Comparison of ENCODE assay signal across 12 mouse cellular contexts in genomic region chr9:110277431-110277881, GRCm38 (mm10). TPM values are rescaled to one million over a fixed set of nuclear protein-coding genes. Genes with fewer than 3 reads are reported as not detected.
DNase-seq lines count a peak whose midpoint lies in the region; ATAC-seq and TF ChIP-seq lines count a peak whose summit lies in the region.
"Had no signal": no experiment of that assay in that cellular context is flagged by ENCODE, and none has a peak within 500 bp of the region (broad histone marks: within the 10 kb centered on the region; RNA-seq: fewer than 3 reads in every experiment).

No protein-coding gene starts in this region.

- H3K4me3 ChIP-seq in midbrain, embryonic 10.5 days = no peak overlapping the region
- H3K4me3 ChIP-seq in midbrain, embryonic 11.5 days (ENCODE audit: low read depth, low read length) = no peak overlapping the region
- no peak overlapping the region for H3K4me3 ChIP-seq in thymus, adult 2 months (ENCODE audit: control insufficient read depth, insufficient read depth, low read length)
- no peak overlapping the region for H3K4me3 ChIP-seq in midbrain, embryonic 14.5 days (replicated peaks; ENCODE audit: low read depth, low read length)
- H3K4me3 ChIP-seq: heart, embryonic 15.5 days; liver, embryonic 13.5 days had no signal

- no peak overlapping the region for H3K9ac ChIP-seq in midbrain, embryonic 11.5 days (ENCODE audit: low read length)
- H3K9ac ChIP-seq in midbrain, embryonic 14.5 days (replicated peaks; ENCODE audit: low read length) = no peak overlapping the region
- H3K9ac ChIP-seq: heart, embryonic 15.5 days; liver, embryonic 13.5 days had no signal

- WGBS in midbrain, embryonic 10.5 days = 58% methylated on average over 8 of the region's 8 CpGs
- WGBS in midbrain, embryonic 11.5 days = 59% methylated on average over 8 of the region's 8 CpGs
- 83% methylated on average over 8 of the region's 8 CpGs for WGBS in thymus, adult 2 months
- 58% methylated on average over 8 of the region's 8 CpGs for WGBS in midbrain, embryonic 14.5 days

- TF ChIP-seq POLR2A in thymus, adult 2 months (IDR thresholded peaks at IDR 0.05; ENCODE audit: control insufficient read depth, extremely low read depth, insufficient read depth, low read length, poor library complexity) = no peak

- ATAC-seq in midbrain, embryonic 11.5 days (ENCODE audit: low FRiP score) = no peak
- ATAC-seq in frontal cortex, adult (ENCODE audit: low TSS enrichment) = peak; percentile 56
- no peak for ATAC-seq in midbrain, embryonic 14.5 days (ENCODE audit: low FRiP score, low TSS enrichment)

- peak overlapping the region; percentile 14; the same call in 1 of the 2 replicates for H3K27ac ChIP-seq in midbrain, embryonic 10.5 days (replicated peaks)
- H3K27ac ChIP-seq in midbrain, embryonic 11.5 days (ENCODE audit: low read depth, low read length) = no peak overlapping the region
- no peak overlapping the region for H3K27ac ChIP-seq in thymus, adult 2 months (ENCODE audit: control insufficient read depth, insufficient read depth, low read length)
- H3K27ac ChIP-seq in midbrain, embryonic 14.5 days (replicated peaks; ENCODE audit: low read depth, low read length) = no peak overlapping the region
- H3K27ac ChIP-seq: heart, embryonic 15.5 days; kidney, postnatal 0 days; liver, embryonic 13.5 days had no signal

- no peaks in the 10 kb centered on the region for H3K36me3 ChIP-seq in midbrain, embryonic 10.5 days
- H3K36me3 ChIP-seq in midbrain, embryonic 11.5 days (ENCODE audit: control insufficient read depth, insufficient read depth, low read length) = no peaks in the 10 kb centered on the region
- no peaks in the 10 kb centered on the region for H3K36me3 ChIP-seq in thymus, adult 2 months (ENCODE audit: control insufficient read depth, insufficient read depth, low read length)
- no peaks in the 10 kb centered on the region for H3K36me3 ChIP-seq in midbrain, embryonic 14.5 days (ENCODE audit: control insufficient read depth, insufficient read depth, low read length)
- H3K36me3 ChIP-seq: heart, embryonic 15.5 days; liver, embryonic 13.5 days had no signal

- DNase-seq in midbrain, embryonic 10.5 days (ENCODE audit: low spot score) = no peak
- DNase-seq in midbrain, embryonic 11.5 days (ENCODE audit: low spot score, missing footprints) = no peak
- peak; percentile 63 to 71 for DNase-seq in left cerebral cortex, adult 9 months (ENCODE audit: low spot score in 2 of 2)
- peak; percentile 50 for DNase-seq in right cerebral cortex, postnatal 4 days
- no peak for DNase-seq in thymus, adult 2 months
- no peak for DNase-seq in midbrain, embryonic 14.5 days
- DNase-seq: embryo, embryonic 11 days; liver, embryonic 13.5 days; thymus, postnatal 36 days had no signal

- no peaks in the 10 kb centered on the region for H3K9me3 ChIP-seq in midbrain, embryonic 10.5 days (replicated peaks)
- H3K9me3 ChIP-seq in midbrain, embryonic 11.5 days (ENCODE audit: control insufficient read depth, low read length) = no peaks in the 10 kb centered on the region
- no peaks in the 10 kb centered on the region for H3K9me3 ChIP-seq in midbrain, embryonic 14.5 days (ENCODE audit: control insufficient read depth, low read length)
- H3K9me3 ChIP-seq: heart, embryonic 15.5 days; liver, embryonic 13.5 days had no signal

- no peak for TF ChIP-seq CTCF in thymus, adult 2 months (IDR thresholded peaks at IDR 0.05; ENCODE audit: borderline replicate concordance, control insufficient read depth, extremely low read depth, insufficient read depth, low read length, poor library complexity)

- no peaks in the 10 kb centered on the region for H3K27me3 ChIP-seq in midbrain, embryonic 10.5 days (ENCODE audit: low read depth, poor library complexity, severe bottlenecking)
- H3K27me3 ChIP-seq in midbrain, embryonic 11.5 days (ENCODE audit: control insufficient read depth, insufficient read depth, low read length) = no peaks in the 10 kb centered on the region
- no peaks in the 10 kb centered on the region for H3K27me3 ChIP-seq in thymus, adult 2 months (ENCODE audit: control insufficient read depth, insufficient read depth, low read length)
- H3K27me3 ChIP-seq in midbrain, embryonic 14.5 days (ENCODE audit: control insufficient read depth, insufficient read depth, low read length) = no peaks in the 10 kb centered on the region
- H3K27me3 ChIP-seq: heart, embryonic 15.5 days; liver, embryonic 13.5 days had no signal

- H3K4me1 ChIP-seq in midbrain, embryonic 10.5 days = no peaks in the 10 kb centered on the region; the same call in 1 of the 2 replicates
- H3K4me1 ChIP-seq in midbrain, embryonic 11.5 days (ENCODE audit: control insufficient read depth, insufficient read depth, low read length) = no peaks in the 10 kb centered on the region
- no peaks in the 10 kb centered on the region for H3K4me1 ChIP-seq in thymus, adult 2 months (replicated peaks; ENCODE audit: control insufficient read depth, insufficient read depth, low read length)
- no peaks in the 10 kb centered on the region for H3K4me1 ChIP-seq in midbrain, embryonic 14.5 days (ENCODE audit: control insufficient read depth, insufficient read depth, low read length)
- H3K4me1 ChIP-seq: heart, embryonic 15.5 days; liver, embryonic 13.5 days had no signal

- H3K4me2 ChIP-seq in midbrain, embryonic 11.5 days = no peak overlapping the region
- no peak overlapping the region for H3K4me2 ChIP-seq in midbrain, embryonic 14.5 days (ENCODE audit: low read length)
- H3K4me2 ChIP-seq: heart, embryonic 15.5 days; liver, embryonic 13.5 days had no signal

RNA-seq across cellular contexts. Expression of gene Elp6, which starts 27.5 kb away (rescaled TPM):
- polyA plus RNA-seq in midbrain, embryonic 10.5 days (2016; fragmentation: Nextera tagmentation; extraction: Ambion mirVana) = 45.1 and 45.6 TPM in 2 replicates
- 32.8 and 40.2 TPM in 2 replicates for polyA plus RNA-seq in midbrain, embryonic 11.5 days (2014; fragmentation: Nextera tagmentation; extraction: Ambion mirVana)
- polyA plus RNA-seq in thymus, adult 2 months (2012; rRNA removed) = 21.0 and 26.9 TPM in 2 replicates
- polyA plus RNA-seq in midbrain, embryonic 14.5 days (2014; fragmentation: Nextera tagmentation; extraction: Ambion mirVana) = 43.4 and 43.5 TPM in 2 replicates

RNA-seq across cellular contexts. Expression of gene Cspg5, which starts 33.9 kb away (rescaled TPM):
- polyA plus RNA-seq in midbrain, embryonic 10.5 days (2016; fragmentation: Nextera tagmentation; extraction: Ambion mirVana) = 8.4 and 13.5 TPM in 2 replicates
- 12.9 and 14.2 TPM in 2 replicates for polyA plus RNA-seq in midbrain, embryonic 11.5 days (2014; fragmentation: Nextera tagmentation; extraction: Ambion mirVana)
- polyA plus RNA-seq in thymus, adult 2 months (2012; rRNA removed) = 0.61 and 0.93 TPM in 2 replicates
- polyA plus RNA-seq in midbrain, embryonic 14.5 days (2014; fragmentation: Nextera tagmentation; extraction: Ambion mirVana) = 105 and 178 TPM in 2 replicates

RNA-seq across cellular contexts. Expression of gene Scap, which starts 55.6 kb away (rescaled TPM):
- 38.7 and 40.3 TPM in 2 replicates for polyA plus RNA-seq in midbrain, embryonic 10.5 days (2016; fragmentation: Nextera tagmentation; extraction: Ambion mirVana)
- polyA plus RNA-seq in midbrain, embryonic 11.5 days (2014; fragmentation: Nextera tagmentation; extraction: Ambion mirVana) = 19.2 and 24.9 TPM in 2 replicates
- polyA plus RNA-seq in thymus, adult 2 months (2012; rRNA removed) = 67.0 and 87.1 TPM in 2 replicates
- polyA plus RNA-seq in midbrain, embryonic 14.5 days (2014; fragmentation: Nextera tagmentation; extraction: Ambion mirVana) = 50.5 and 52.4 TPM in 2 replicates

Comparison
In these comparisons a context has a peak if more than half of its experiments do, and no peak if none do; other contexts are left out.
1. DNase-seq: peak in left cerebral cortex, adult 9 months (2 of 2) and right cerebral cortex, postnatal 4 days (single experiment); none in midbrain, embryonic 10.5 days (single experiment), midbrain, embryonic 11.5 days (single experiment), thymus, adult 2 months (single experiment) and midbrain, embryonic 14.5 days (single experiment).